ENCODE assay signal across 8 mouse cellular contexts in genomic region chr2:29820025-29820817, GRCm38 (mm10). TPM values are rescaled to one million over a fixed set of nuclear protein-coding genes. Genes with fewer than 3 reads are reported as not detected.
A peak's percentile ranks its signal among the peaks of the same experiment; 100 is the strongest.
DNase-seq lines count a peak whose midpoint lies in the region; ATAC-seq and TF ChIP-seq lines count a peak whose summit lies in the region.

Gene Urm1 (plus strand): TSS chr2:29820075.

- H3K9ac ChIP-seq in embryonic facial prominence, embryonic 15.5 days = peak within 1 kb of the TSS; percentile 48
- peak within 1 kb of the TSS; percentile 32 for H3K9ac ChIP-seq in liver, adult 2 months (ENCODE audit: low read depth, low read length)

- TF ChIP-seq POLR2A in bone marrow, adult 2 months (IDR thresholded peaks at IDR 0.05; ENCODE audit: borderline replicate concordance, control insufficient read depth, low read depth, low read length) = no peak
- TF ChIP-seq POLR2A in liver, adult 2 months (IDR thresholded peaks at IDR 0.05; ENCODE audit: extremely low read depth, insufficient read depth, low read length) = no peak

- no peaks in the 10 kb centered on the region for H3K9me3 ChIP-seq in embryonic facial prominence, embryonic 15.5 days (replicated peaks)

- 2% methylated on average over 35 of the region's 35 CpGs for WGBS in bone marrow, adult 2 months
- under 1% methylated on average over 35 of the region's 35 CpGs for WGBS in embryonic facial prominence, embryonic 15.5 days
- 5% methylated on average over 35 of the region's 35 CpGs for WGBS in liver, adult 2 months

- H3K27ac ChIP-seq in bone marrow, adult 2 months (ENCODE audit: control insufficient read depth, insufficient read depth, low read depth, low read length, poor library complexity) = peak within 1 kb of the TSS; percentile 33; the same call in 1 of the 2 replicates
- peak within 1 kb of the TSS; percentile 92 for H3K27ac ChIP-seq in embryonic facial prominence, embryonic 15.5 days (replicated peaks)
- H3K27ac ChIP-seq in liver, adult 2 months (replicated peaks; ENCODE audit: insufficient read depth, low read depth, low read length) = no peak within 1 kb of the TSS; the same call in 1 of the 2 replicates

- peak; percentile 71 for ATAC-seq in embryonic facial prominence, embryonic 15.5 days (ENCODE audit: insufficient number of reproducible peaks, low FRiP score, low TSS enrichment, low read depth)
- peak; percentile 23; the same call in 1 of the 2 replicates for ATAC-seq in monocyte, adult 5-6 weeks (replicated peaks; ENCODE audit: insufficient number of reproducible peaks, low FRiP score, low TSS enrichment, poor library complexity, severe bottlenecking)

- no peaks in the 10 kb centered on the region; the same call in 1 of the 2 replicates for H3K4me1 ChIP-seq in bone marrow, adult 2 months (ENCODE audit: control insufficient read depth, insufficient read depth, low read length)
- H3K4me1 ChIP-seq in embryonic facial prominence, embryonic 15.5 days = peaks cover 21% of the 10 kb centered on the region
- H3K4me1 ChIP-seq in liver, adult 2 months (ENCODE audit: control insufficient read depth, insufficient read depth, low read length) = no peaks in the 10 kb centered on the region

- no peak for TF ChIP-seq CTCF in bone marrow, adult 2 months (IDR thresholded peaks at IDR 0.05; ENCODE audit: control insufficient read depth, insufficient read depth, low read length)
- no peak for TF ChIP-seq CTCF in liver, adult 2 months (IDR thresholded peaks at IDR 0.05; ENCODE audit: low read depth, low read length)

- H3K4me2 ChIP-seq in embryonic facial prominence, embryonic 15.5 days (replicated peaks) = peak within 1 kb of the TSS; percentile 70

- H3K4me3 ChIP-seq in bone marrow, adult 2 months (replicated peaks; ENCODE audit: control insufficient read depth, low read depth, low read length) = peak within 1 kb of the TSS; percentile 65
- peak within 1 kb of the TSS; percentile 51 for H3K4me3 ChIP-seq in embryonic facial prominence, embryonic 15.5 days (replicated peaks)
- H3K4me3 ChIP-seq in liver, adult 2 months (ENCODE audit: insufficient read depth, low read depth, low read length) = peak within 1 kb of the TSS; percentile 49

- peaks cover 18% of the 10 kb centered on the region for H3K36me3 ChIP-seq in embryonic facial prominence, embryonic 15.5 days
- no peaks in the 10 kb centered on the region for H3K36me3 ChIP-seq in liver, adult 2 months (ENCODE audit: control insufficient read depth, insufficient read depth, low read length)
- H3K36me3 ChIP-seq in splenic B cell, adult 2 months (ENCODE audit: control insufficient read depth, insufficient read depth, low read length, poor library complexity, severe bottlenecking) = no peaks in the 10 kb centered on the region

- H3K27me3 ChIP-seq in embryonic facial prominence, embryonic 15.5 days = no peaks in the 10 kb centered on the region
- H3K27me3 ChIP-seq in liver, adult 2 months (ENCODE audit: control insufficient read depth, insufficient read depth, low read length) = no peaks in the 10 kb centered on the region
- H3K27me3 ChIP-seq in splenic B cell, adult 2 months (ENCODE audit: control insufficient read depth, insufficient read depth, low read length, poor library complexity, severe bottlenecking) = no peaks in the 10 kb centered on the region

- DNase-seq in CD4-positive helper T cell, adult 2 months (ENCODE audit: low read depth, low spot score) = peak; percentile 39
- peak; percentile 63 to 71 for DNase-seq in heart, adult 9 months (ENCODE audit: low spot score in 2 of 2)
- DNase-seq in kidney, adult 9 months = peak; percentile 58
- DNase-seq in liver, adult 2 months (ENCODE audit: extremely low read depth, low read depth, low spot score) = no peak
- peak; percentile 48 for DNase-seq in splenic B cell, adult 2 months (ENCODE audit: low read depth, low spot score)

- H3K79me2 ChIP-seq in liver, adult 2 months (ENCODE audit: control insufficient read depth, insufficient read depth, low read length) = no peaks in the 10 kb centered on the region

RNA-seq across cellular contexts. Expression of gene Urm1, which starts in this region (rescaled TPM):
- polyA plus RNA-seq in bone marrow, adult 2 months (2011; ENCODE audit: insufficient read depth, insufficient read length, low replicate concordance, missing spikeins) = 14.8 and 22.3 TPM in 2 replicates
- polyA plus RNA-seq in embryonic facial prominence, embryonic 15.5 days (2015; fragmentation: Nextera tagmentation; extraction: Ambion mirVana) = 22.9 and 24.1 TPM in 2 replicates
- 8.1 and 9.8 TPM in 2 replicates for total RNA-seq in liver, adult 2 months (2014; rRNA removed)
- polyA plus RNA-seq in liver, adult 2 months (2012; rRNA removed) = 26.3 and 26.6 TPM in 2 replicates
- total RNA-seq in monocyte, adult 5-6 weeks (2017) = 13.8 to 26.9 TPM (median 23.8 TPM) in 3 replicates
